Mouse (Mus musculus): ENCODE data around the gene Bckdk.

The Bckdk gene

GRCm38 (mm10) chr7:127903971-127904796, at the start of gene Bckdk:
TSS of gene Bckdk (plus strand) at chr7:127904082.
- peak; percentile 70 for DNase-seq (ENCODE audit: low read depth)

GRCm38 (mm10) chr7:127858258-127858657, 45.6 kb upstream of the Bckdk start:
- no peak for DNase-seq (ENCODE audit: low read depth)

GRCm38 (mm10) chr7:127866434-127866833, 37.4 kb upstream of the Bckdk start:
- no peak for DNase-seq (ENCODE audit: low read depth)

GRCm38 (mm10) chr7:127867641-127868040, 36.2 kb upstream of the Bckdk start:
- no peak for DNase-seq (ENCODE audit: low read depth)

GRCm38 (mm10) chr7:127869149-127869810, 34.6 kb upstream of the Bckdk start:
- DNase-seq (ENCODE audit: low read depth), result no peak

- no peak for DNase-seq (ENCODE audit: low read depth)
These were observed 33.6 kb upstream of the Bckdk start for GRCm38 (mm10) chr7:127870136-127870821.

- no peak for DNase-seq (ENCODE audit: low read depth)
These were observed 28.9 kb upstream of the Bckdk start for GRCm38 (mm10) chr7:127874812-127875626.

- peak; percentile 78 for DNase-seq (ENCODE audit: low read depth)
These were observed 28.3 kb upstream of the Bckdk start for GRCm38 (mm10) chr7:127875627-127876001.

GRCm38 (mm10) chr7:127876041-127876466, 27.8 kb upstream of the Bckdk start, which contains the start of gene Zfp646:
TSS of gene Zfp646 (plus strand) at chr7:127876221.
- peak; percentile 68 for DNase-seq (ENCODE audit: low read depth)

GRCm38 (mm10) chr7:127876467-127877348, 27.2 kb upstream of the Bckdk start, which contains the start of gene Zfp668:
TSS of gene Zfp668 (minus strand) at chr7:127876828.
- DNase-seq (ENCODE audit: low read depth), result peak; percentile 93

- DNase-seq (ENCODE audit: low read depth), result no peak
These were observed 24.6 kb upstream of the Bckdk start for GRCm38 (mm10) chr7:127879301-127879700.

GRCm38 (mm10) chr7:127880431-127880830, 23.5 kb upstream of the Bckdk start:
- DNase-seq (ENCODE audit: low read depth), result no peak

GRCm38 (mm10) chr7:127885951-127886350, 17.9 kb upstream of the Bckdk start:
- no peak for DNase-seq (ENCODE audit: low read depth)

- DNase-seq (ENCODE audit: low read depth), result no peak
These were observed 17.3 kb upstream of the Bckdk start for GRCm38 (mm10) chr7:127886551-127886950.

GRCm38 (mm10) chr7:127887191-127887590, 16.7 kb upstream of the Bckdk start:
- no peak for DNase-seq (ENCODE audit: low read depth)

GRCm38 (mm10) chr7:127887781-127888180, 16.1 kb upstream of the Bckdk start:
- DNase-seq (ENCODE audit: low read depth), result no peak

GRCm38 (mm10) chr7:127888821-127889220, 15.1 kb upstream of the Bckdk start:
- no peak for DNase-seq (ENCODE audit: low read depth)

GRCm38 (mm10) chr7:127890798-127891197, 13.1 kb upstream of the Bckdk start, which contains the start of gene Prss53:
TSS of gene Prss53 (minus strand) at chr7:127890970.
- DNase-seq (ENCODE audit: low read depth), result no peak

- DNase-seq (ENCODE audit: low read depth), result no peak
These were observed 9.4 kb upstream of the Bckdk start for GRCm38 (mm10) chr7:127894480-127894879.

GRCm38 (mm10) chr7:127895442-127895841, 8.4 kb upstream of the Bckdk start, which contains the start of the genes Gm21974 and Vkorc1:
TSS of gene Gm21974 (minus strand) at chr7:127895454.
TSS of gene Vkorc1 (minus strand) at chr7:127895617.
- DNase-seq (ENCODE audit: low read depth), result peak; percentile 88
